Mouse (Mus musculus) neural tube, embryonic 14.5 days (tissue): Measurements from ENCODE around the gene Ube2g1. TPM values are rescaled to one million over a fixed set of nuclear protein-coding genes. Genes with fewer than 3 reads are reported as not detected.

Experiments
- ATAC-seq: fragments of 200-750 bp; cut with Nextera tagmentation; 2 replicates; pipeline ENCODE4 v1.8.0; 2017; ENCODE audit warnings: low read depth, mild to moderate bottlenecking, moderate TSS enrichment, moderate library complexity
- H3K27ac ChIP-seq: fragments of 300-500 bp; sonication (generic); 2 replicates; pipeline ENCODE4 v1.5.1; 2014; ENCODE audit warnings: low read depth, mild to moderate bottlenecking, control low read depth, low read length, moderate library complexity, mixed read lengths
- H3K27me3 ChIP-seq: fragments of 300-500 bp; sonication (generic); 2 replicates; pipeline ENCODE4 v1.6.1; 2014; ENCODE audit warnings: low read length; ENCODE audit not compliant: control insufficient read depth, insufficient read depth
- H3K36me3 ChIP-seq: fragments of 300-500 bp; sonication (generic); 2 replicates; pipeline ENCODE4 v1.6.1; 2014; ENCODE audit warnings: low read length, mixed read lengths; ENCODE audit not compliant: control insufficient read depth, insufficient read depth
- H3K4me1 ChIP-seq: fragments of 300-500 bp; sonication (generic); 2 replicates; pipeline ENCODE4 v1.6.1; 2014; ENCODE audit warnings: low read length; ENCODE audit not compliant: control insufficient read depth, insufficient read depth
- H3K4me2 ChIP-seq: fragments of 300-500 bp; sonication (generic); 2 replicates; pipeline ENCODE4 v1.6.1; 2014; ENCODE audit warnings: mild to moderate bottlenecking, low read depth, low read length, control low read depth
- H3K4me3 ChIP-seq: fragments of 300-500 bp; sonication (generic); 2 replicates; pipeline ENCODE4 v1.5.1; 2014; ENCODE audit warnings: low read depth, low read length, control low read depth, mixed read lengths
- H3K9ac ChIP-seq: fragments of 300-500 bp; sonication (generic); replicated peaks from 2 replicates; pipeline ENCODE4 v1.6.1; 2014; ENCODE audit warnings: low read depth, mild to moderate bottlenecking, control low read depth, low read length, mixed read lengths
- H3K9me3 ChIP-seq: fragments of 300-500 bp; sonication (generic); 2 replicates; pipeline ENCODE4 v1.6.1; 2016; ENCODE audit warnings: low read length; ENCODE audit not compliant: control insufficient read depth
- WGBS: fragments of 180-500 bp; shearing (Covaris S2); extraction: QIAGEN DNeasy Blood & Tissue Kit; methylation state at CpG from one replicate; pipeline ENCODE4 v1.1.7; 2014; 5-methylcytosine and 5-hydroxymethylcytosine counted together
- polyA plus RNA-seq: library from polyadenylated mRNA; unstranded; fragments of >200 nt; fragmentation: Nextera tagmentation; extraction: Ambion mirVana; gene quantifications from 2 replicates; pipeline ENCODE4 v1.2.1, GENCODE M21; 2014

Gene Ube2g1
- polyA plus RNA-seq, 1 experiment from 2014 or later, result 90.0 TPM

GRCm38 (mm10) chr11:72618476-72618875 is 11.4 kb downstream of the Ube2g1 start:
- ATAC-seq, result no peak
- Histone ChIP-seq H3K9me3 (no peaks in the 10 kb centered on the region), H3K27me3 (no peaks in the 10 kb centered on the region), H3K9ac (no peak overlapping the region), H3K4me3 (no peak overlapping the region), H3K36me3 (no peaks in the 10 kb centered on the region), H3K4me2 (no peak overlapping the region), H3K27ac (no peak overlapping the region), H3K4me1 (no peaks in the 10 kb centered on the region)
- WGBS, result 96% methylated on average over 1 of the region's 1 CpGs

DNA sequence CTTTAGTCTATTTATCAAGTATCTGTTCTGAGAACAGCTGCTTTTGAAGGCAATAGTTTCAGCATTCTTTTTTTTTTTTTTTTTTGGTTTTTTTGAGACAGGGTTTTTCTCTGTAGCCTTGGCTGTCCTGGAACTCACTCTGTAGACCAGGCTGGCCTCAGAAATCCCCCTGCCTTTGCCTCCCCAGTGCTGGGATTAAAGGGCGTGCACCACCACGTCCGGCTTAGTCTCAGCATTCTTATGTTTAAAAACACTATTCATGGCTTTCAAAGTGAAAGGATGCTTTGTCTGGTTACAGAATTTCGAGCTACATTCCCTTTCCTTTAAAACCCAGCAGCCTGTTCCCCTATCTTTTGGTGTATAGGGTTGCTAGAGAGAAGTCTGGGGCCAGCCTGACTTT is 35.6 kb downstream of the Ube2g1 start:
- Histone ChIP-seq H3K27me3 (no peaks in the 10 kb centered on the region), H3K4me1 (no peaks in the 10 kb centered on the region), H3K4me3 (no peak overlapping the region), H3K9me3 (no peaks in the 10 kb centered on the region; the same call in 1 of the 2 replicates), H3K27ac (no peak overlapping the region), H3K4me2 (no peak overlapping the region), H3K36me3 (no peaks in the 10 kb centered on the region), H3K9ac (no peak overlapping the region)
- WGBS, result 23% methylated on average over 4 of the region's 4 CpGs
- no peak for ATAC-seq

GRCm38 (mm10) chr11:72645386-72645785 is 38.3 kb downstream of the Ube2g1 start:
- no peak overlapping the region for H3K4me3 ChIP-seq
- no peaks in the 10 kb centered on the region for H3K4me1 ChIP-seq
- H3K27ac ChIP-seq, result no peak overlapping the region
- no peak overlapping the region for H3K9ac ChIP-seq
- H3K27me3 ChIP-seq, result no peaks in the 10 kb centered on the region
- no peaks in the 10 kb centered on the region for H3K36me3 ChIP-seq
- no peaks in the 10 kb centered on the region; the same call in 1 of the 2 replicates for H3K9me3 ChIP-seq
- no peak for ATAC-seq
- WGBS, result 92% methylated on average over 5 of the region's 5 CpGs
- H3K4me2 ChIP-seq, result no peak overlapping the region

- 79% methylated on average over 2 of the region's 2 CpGs for WGBS
- no peaks in the 10 kb centered on the region for H3K27me3 ChIP-seq
- H3K4me1 ChIP-seq, result no peaks in the 10 kb centered on the region
- no peaks in the 10 kb centered on the region for H3K36me3 ChIP-seq
- no peaks in the 10 kb centered on the region for H3K9me3 ChIP-seq
- no peak for ATAC-seq
- no peak overlapping the region for H3K27ac ChIP-seq
- no peak overlapping the region for H3K4me3 ChIP-seq
- H3K9ac ChIP-seq, result no peak overlapping the region
- H3K4me2 ChIP-seq, result no peak overlapping the region
Observed at GRCm38 (mm10) chr11:72650347-72650746, 43.3 kb downstream of the Ube2g1 start.

GRCm38 (mm10) chr11:72659918-72660317 is 52.8 kb downstream of the Ube2g1 start:
- no peak for ATAC-seq
- Histone ChIP-seq H3K9me3 (no peaks in the 10 kb centered on the region), H3K4me3 (no peak overlapping the region), H3K27me3 (no peaks in the 10 kb centered on the region), H3K36me3 (no peaks in the 10 kb centered on the region), H3K4me1 (no peaks in the 10 kb centered on the region), H3K27ac (no peak overlapping the region), H3K4me2 (no peak overlapping the region), H3K9ac (no peak overlapping the region)

GRCm38 (mm10) chr11:72660359-72660758 is 53.3 kb downstream of the Ube2g1 start:
- Histone ChIP-seq H3K4me2 (no peak overlapping the region), H3K27me3 (no peaks in the 10 kb centered on the region), H3K4me1 (no peaks in the 10 kb centered on the region), H3K9me3 (no peaks in the 10 kb centered on the region), H3K4me3 (no peak overlapping the region), H3K27ac (no peak overlapping the region), H3K9ac (no peak overlapping the region), H3K36me3 (no peaks in the 10 kb centered on the region)
- no peak for ATAC-seq
- 98% methylated on average over 1 of the region's 1 CpGs for WGBS

GRCm38 (mm10) chr11:72664641-72665040 is 57.6 kb downstream of the Ube2g1 start:
- no peak overlapping the region for H3K4me2 ChIP-seq
- H3K4me3 ChIP-seq, result no peak overlapping the region
- H3K4me1 ChIP-seq, result no peaks in the 10 kb centered on the region
- H3K36me3 ChIP-seq, result no peaks in the 10 kb centered on the region
- H3K9ac ChIP-seq, result no peak overlapping the region
- no peak for ATAC-seq
- H3K27me3 ChIP-seq, result no peaks in the 10 kb centered on the region
- WGBS, result 95% methylated on average over 4 of the region's 4 CpGs
- no peak overlapping the region for H3K27ac ChIP-seq
- H3K9me3 ChIP-seq, result no peaks in the 10 kb centered on the region

DNA sequence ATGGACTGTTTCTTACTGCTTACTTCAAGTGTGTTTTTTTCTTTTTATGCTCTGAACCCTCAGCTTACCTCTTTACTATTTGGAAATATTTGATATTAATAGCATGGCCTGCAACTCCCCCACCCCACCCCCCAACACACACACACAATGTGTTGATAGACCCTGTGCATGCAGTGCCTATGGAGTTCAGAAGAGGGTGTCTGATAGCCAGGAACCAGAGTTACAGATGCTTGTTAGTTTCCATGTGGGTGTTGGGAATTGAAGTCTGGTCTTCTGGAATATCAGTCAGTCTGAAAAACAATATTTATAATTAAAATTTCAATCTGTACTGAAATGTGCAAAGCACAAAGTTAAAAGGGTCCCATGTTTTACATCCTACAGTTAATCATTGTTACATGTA is 63.6 kb downstream of the Ube2g1 start:
- Histone ChIP-seq H3K36me3 (no peaks in the 10 kb centered on the region), H3K4me1 (no peaks in the 10 kb centered on the region), H3K27me3 (no peaks in the 10 kb centered on the region), H3K4me3 (no peak overlapping the region), H3K27ac (no peak overlapping the region), H3K9ac (no peak overlapping the region), H3K4me2 (no peak overlapping the region), H3K9me3 (no peaks in the 10 kb centered on the region)
- no peak for ATAC-seq

- H3K4me3 ChIP-seq, result no peak overlapping the region
- no peaks in the 10 kb centered on the region for H3K36me3 ChIP-seq
- no peaks in the 10 kb centered on the region for H3K27me3 ChIP-seq
- no peaks in the 10 kb centered on the region for H3K9me3 ChIP-seq
- H3K4me2 ChIP-seq, result no peak overlapping the region
- no peak overlapping the region for H3K27ac ChIP-seq
- 81% methylated on average over 6 of the region's 6 CpGs for WGBS
- ATAC-seq, result no peak
- H3K4me1 ChIP-seq, result no peaks in the 10 kb centered on the region
- no peak overlapping the region for H3K9ac ChIP-seq
Observed at GRCm38 (mm10) chr11:72671294-72671988, 64.4 kb downstream of the Ube2g1 start.
